Mouse (Mus musculus) forebrain, postnatal 0 days (tissue): ENCODE measurements around the gene Gp2. TPM values are rescaled to one million over a fixed set of nuclear protein-coding genes. Genes with fewer than 3 reads are reported as not detected.

ENCODE experiments used
- ATAC-seq: fragments of 200-750 bp; cut with Nextera tagmentation; 2 replicates; pipeline ENCODE4 v1.8.0; 2017; ENCODE audit warnings: mild to moderate bottlenecking, moderate library complexity
- DNase-seq: peaks from one replicate; pipeline ENCODE4 v3.0.0-alpha.2; 2015
- H3K27ac ChIP-seq: fragments of 300-500 bp; sonication (generic); 2 replicates; pipeline ENCODE4 v1.5.1; 2014; ENCODE audit warnings: low read depth, mild to moderate bottlenecking, antibody characterized with exemption, low read length, moderate library complexity, mixed read lengths
- H3K27me3 ChIP-seq: fragments of 300-500 bp; sonication (generic); 2 replicates; pipeline ENCODE4 v1.6.1; 2014; ENCODE audit warnings: mild to moderate bottlenecking, low read length, mixed read lengths; ENCODE audit not compliant: insufficient read depth
- H3K36me3 ChIP-seq: fragments of 300-500 bp; sonication (generic); 2 replicates; pipeline ENCODE4 v1.6.1; 2014; ENCODE audit warnings: mild to moderate bottlenecking, moderate library complexity; ENCODE audit not compliant: insufficient read depth
- H3K4me1 ChIP-seq: fragments of 300-500 bp; sonication (generic); 2 replicates; pipeline ENCODE4 v1.6.1; 2014; ENCODE audit warnings: antibody characterized with exemption; ENCODE audit not compliant: insufficient read depth
- H3K4me2 ChIP-seq: fragments of 300-500 bp; sonication (generic); 2 replicates; pipeline ENCODE4 v1.6.1; 2014; ENCODE audit warnings: low read depth, mild to moderate bottlenecking, moderate library complexity
- H3K4me3 ChIP-seq: fragments of 300-500 bp; sonication (generic); 2 replicates; pipeline ENCODE4 v1.5.1; 2014; ENCODE audit warnings: low read depth, low read length, mixed read lengths
- H3K9ac ChIP-seq: fragments of 300-500 bp; sonication (generic); 2 replicates; pipeline ENCODE4 v1.6.1; 2014; ENCODE audit warnings: mild to moderate bottlenecking
- H3K9me3 ChIP-seq: fragments of 300-500 bp; sonication (generic); 2 replicates; pipeline ENCODE4 v1.6.1; 2016; ENCODE audit warnings: low read length
- CTCF ChIP-seq: sonication (generic); IDR thresholded peaks from 2 replicates; pipeline ENCODE4 v1.5.1; 2016; ENCODE audit warnings: antibody characterized with exemption, control low read depth, low read depth
- WGBS: fragments of 180-500 bp; shearing (Covaris S2); extraction: QIAGEN DNeasy Blood & Tissue Kit; methylation state at CpG from one replicate; pipeline ENCODE4 v1.1.7; 2014; 5-methylcytosine and 5-hydroxymethylcytosine counted together
- polyA plus RNA-seq: library from polyadenylated mRNA; unstranded; fragments of >200 nt; fragmentation: Nextera tagmentation; extraction: Ambion mirVana; gene quantifications from 2 replicates; pipeline ENCODE4 v1.2.1, GENCODE M21; 2015
- total RNA-seq: library from RNA; depleted of rRNA; stranded (reverse); fragments of >200 nt; gene quantifications from 2 replicates; pipeline ENCODE4 v1.2.3, GENCODE M21; 2014; rRNA removed

The Gp2 gene
- total and polyA plus RNA-seq, 2 experiments from 2014 or later, result not detected

DNA sequence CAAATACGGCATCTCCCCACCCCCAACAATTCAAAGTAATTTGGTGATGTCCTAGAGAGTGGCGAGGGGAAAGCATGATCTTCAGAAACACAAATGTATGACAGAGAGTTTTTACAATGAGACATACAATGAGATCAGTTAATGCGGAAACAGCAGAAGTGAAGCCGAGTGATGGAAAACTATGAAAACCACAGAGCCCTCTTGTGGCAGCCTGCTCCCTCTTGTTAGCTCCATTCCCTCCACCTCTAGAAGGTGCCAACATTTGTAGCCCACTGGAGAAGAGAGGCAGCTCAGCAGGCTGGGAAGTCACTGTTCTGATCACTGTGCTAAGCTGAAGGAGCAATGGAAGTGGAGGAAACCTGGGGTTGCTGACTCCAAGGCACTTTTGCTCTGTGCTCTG lies 15.2 kb downstream of the Gp2 start:
- no peak overlapping the region for H3K9ac ChIP-seq
- no peaks in the 10 kb centered on the region for H3K9me3 ChIP-seq
- DNase-seq (peak; percentile 63), ATAC-seq (no peak)
- no peaks in the 10 kb centered on the region for H3K4me1 ChIP-seq
- peak; percentile 66 for TF ChIP-seq CTCF
- no peaks in the 10 kb centered on the region for H3K36me3 ChIP-seq
- H3K4me3 ChIP-seq, result no peak overlapping the region
- WGBS, result 59% methylated on average over 4 of the region's 4 CpGs
- no peak overlapping the region for H3K27ac ChIP-seq
- no peaks in the 10 kb centered on the region for H3K27me3 ChIP-seq
- H3K4me2 ChIP-seq, result no peak overlapping the region

DNA sequence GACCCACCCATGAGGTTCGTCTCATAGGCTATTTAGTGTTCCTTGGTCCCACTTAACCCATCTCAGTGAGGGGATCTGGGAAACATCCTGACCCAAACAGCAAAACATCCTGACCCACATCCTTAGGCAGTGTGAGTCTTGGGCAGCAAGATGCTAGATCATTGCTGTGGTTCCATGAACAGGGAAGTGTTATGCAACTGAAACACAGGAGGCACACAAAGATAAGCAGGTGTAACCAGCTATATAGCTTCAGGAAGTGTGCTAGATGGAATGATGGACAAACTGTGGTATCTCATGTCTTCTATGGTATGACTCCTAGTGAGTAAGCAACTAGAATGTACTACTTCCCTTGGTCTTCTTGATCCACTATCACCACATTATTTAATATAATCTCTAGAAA lies 17.1 kb downstream of the Gp2 start:
- Histone ChIP-seq H3K27me3 (no peaks in the 10 kb centered on the region), H3K4me2 (no peak overlapping the region), H3K4me3 (no peak overlapping the region), H3K9me3 (no peaks in the 10 kb centered on the region), H3K36me3 (no peaks in the 10 kb centered on the region), H3K27ac (no peak overlapping the region), H3K9ac (no peak overlapping the region), H3K4me1 (no peaks in the 10 kb centered on the region)
- 93% methylated on average over 1 of the region's 1 CpGs for WGBS
- ATAC-seq (no peak), DNase-seq (no peak)
- TF ChIP-seq CTCF, result no peak

DNA sequence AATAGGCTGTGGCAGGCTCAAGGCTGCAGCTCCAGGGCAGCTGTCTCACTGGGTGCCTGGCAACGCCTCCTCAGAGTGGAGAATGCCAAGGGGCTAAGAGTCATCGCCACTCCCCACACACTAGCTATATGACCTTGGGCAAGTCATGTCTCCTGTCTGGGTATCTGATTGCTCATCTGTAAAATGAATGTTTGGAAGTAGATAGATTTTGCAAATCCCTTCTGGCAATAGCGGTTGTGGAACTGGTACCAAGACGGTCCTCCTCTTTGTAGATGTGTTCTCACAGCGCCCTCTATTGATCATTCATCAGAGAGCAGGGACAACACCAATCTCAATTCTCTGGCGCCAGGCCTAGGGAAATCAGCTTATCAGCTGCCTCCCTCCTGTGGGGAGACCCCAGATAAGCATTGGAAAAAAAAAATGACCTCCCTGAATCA lies 31.9 kb downstream of the Gp2 start:
- H3K9me3 ChIP-seq, result no peaks in the 10 kb centered on the region
- ATAC-seq, result peak; percentile 90
- WGBS, result 11% methylated on average over 6 of the region's 6 CpGs
- no peak overlapping the region for H3K4me2 ChIP-seq
- H3K36me3 ChIP-seq, result no peaks in the 10 kb centered on the region
- no peaks in the 10 kb centered on the region for H3K4me1 ChIP-seq
- TF ChIP-seq CTCF, result peak; percentile 91
- no peak overlapping the region for H3K9ac ChIP-seq
- no peaks in the 10 kb centered on the region for H3K27me3 ChIP-seq
- H3K27ac ChIP-seq, result no peak overlapping the region
- DNase-seq, result peak; percentile 91
- no peak overlapping the region for H3K4me3 ChIP-seq

DNA sequence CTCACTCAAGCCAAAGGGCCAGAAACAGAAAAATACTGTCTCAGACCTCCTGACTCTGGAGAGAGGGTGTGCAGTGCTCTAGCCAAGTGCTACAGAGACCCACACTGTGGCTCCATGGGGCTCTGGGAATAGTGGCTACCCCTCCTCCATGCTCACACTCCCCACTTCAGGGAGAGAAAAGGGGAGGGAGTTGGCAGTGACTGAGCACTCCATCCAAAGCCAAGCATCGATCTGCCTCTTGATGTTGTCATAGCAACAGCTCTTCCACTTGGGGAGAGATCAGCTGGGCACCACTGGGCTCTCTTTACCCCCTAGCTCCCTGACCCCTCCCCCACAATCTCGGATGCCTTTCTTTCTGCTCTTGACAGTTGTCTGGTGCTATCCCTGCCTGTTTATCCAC lies 38.4 kb downstream of the Gp2 start:
- Histone ChIP-seq H3K9ac (no peak overlapping the region), H3K9me3 (no peaks in the 10 kb centered on the region), H3K4me2 (no peak overlapping the region), H3K27ac (no peak overlapping the region), H3K4me3 (no peak overlapping the region), H3K36me3 (no peaks in the 10 kb centered on the region), H3K27me3 (no peaks in the 10 kb centered on the region), H3K4me1 (no peaks in the 10 kb centered on the region)
- WGBS, result 6% methylated on average over 2 of the region's 2 CpGs
- peak; percentile 44 for DNase-seq
- peak; percentile 67 for ATAC-seq
- no peak for TF ChIP-seq CTCF

DNA sequence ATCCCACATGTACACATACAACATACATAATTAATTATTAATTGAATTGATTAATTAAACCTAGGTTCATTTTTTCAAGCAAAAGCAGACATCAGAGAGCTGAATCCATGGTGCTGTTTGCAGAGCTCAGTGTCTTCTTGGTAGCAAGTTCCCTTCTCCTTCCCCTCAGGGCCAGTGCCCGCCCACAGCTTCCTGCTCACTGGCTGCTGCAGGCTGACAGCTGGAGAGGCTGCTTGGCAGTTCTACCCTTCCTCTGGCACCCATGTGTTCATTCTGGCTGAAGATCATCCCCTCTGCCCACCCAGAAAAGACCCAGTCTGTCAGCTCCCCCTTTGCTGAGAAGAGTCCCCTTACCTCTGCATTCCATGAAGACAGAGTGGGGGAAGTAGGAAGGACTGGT lies 40.6 kb downstream of the Gp2 start:
- no peak overlapping the region for H3K4me2 ChIP-seq
- H3K4me3 ChIP-seq, result no peak overlapping the region
- DNase-seq (no peak), ATAC-seq (no peak)
- TF ChIP-seq CTCF, result no peak
- 82% methylated on average over 1 of the region's 1 CpGs for WGBS
- H3K9me3 ChIP-seq, result no peaks in the 10 kb centered on the region
- no peaks in the 10 kb centered on the region for H3K27me3 ChIP-seq
- H3K36me3 ChIP-seq, result no peaks in the 10 kb centered on the region
- no peak overlapping the region for H3K9ac ChIP-seq
- no peaks in the 10 kb centered on the region for H3K4me1 ChIP-seq
- no peak overlapping the region for H3K27ac ChIP-seq

DNA sequence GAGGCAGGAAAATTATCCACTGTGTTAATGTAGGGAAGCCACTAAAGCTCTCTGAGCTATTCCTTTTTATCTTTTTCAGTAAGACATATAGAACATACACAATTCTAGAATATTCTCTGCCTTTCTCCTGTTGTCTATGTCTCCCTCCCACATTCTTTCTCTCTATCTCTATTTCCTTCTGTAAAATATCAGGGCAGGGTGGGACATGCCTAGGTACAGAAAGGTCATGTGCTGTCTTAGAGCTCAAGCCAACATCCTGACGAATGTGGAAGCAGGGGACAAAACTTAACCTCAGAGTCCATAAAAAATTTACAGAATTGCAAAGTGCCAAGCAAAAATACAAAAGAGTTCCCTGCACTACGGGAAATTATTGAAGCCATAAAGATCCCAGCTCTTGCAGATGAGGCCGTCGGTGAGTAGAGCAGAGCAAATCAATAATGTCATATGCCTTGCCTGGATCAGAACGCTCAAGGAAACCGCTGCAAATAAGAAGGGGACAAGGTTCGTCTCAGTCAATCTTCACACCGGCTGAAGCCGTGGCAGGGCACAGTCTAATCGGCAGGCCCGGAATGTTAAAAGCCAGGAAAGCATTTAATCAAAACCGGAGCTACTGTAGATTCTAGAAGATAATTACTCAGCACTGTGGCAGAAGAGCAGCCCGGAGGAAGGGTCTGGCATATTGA lies 64.9 kb downstream of the Gp2 start:
- TF ChIP-seq CTCF, result no peak
- DNase-seq, result no peak
- Histone ChIP-seq H3K9me3 (no peaks in the 10 kb centered on the region), H3K27me3 (no peaks in the 10 kb centered on the region), H3K36me3 (no peaks in the 10 kb centered on the region), H3K4me1 (no peaks in the 10 kb centered on the region), H3K27ac (no peak overlapping the region), H3K4me3 (no peak overlapping the region), H3K4me2 (no peak overlapping the region), H3K9ac (no peak overlapping the region)
- no peak for ATAC-seq
- WGBS, result 81% methylated on average over 13 of the region's 13 CpGs

Other genes with a start within 250 kb of the Gp2 start
- gene Umod, start 20.0 kb upstream of the Gp2 start, total RNA-seq, result not detected in 2 replicates
- not detected in 2 replicates for gene Umod, start 20.0 kb upstream of the Gp2 start, polyA plus RNA-seq
- 0.15 TPM in 1 of 2 replicates, not detected in the other for gene Acsm5, start 60.2 kb upstream of the Gp2 start, total RNA-seq
- not detected in 2 replicates for gene Acsm5, start 60.2 kb upstream of the Gp2 start, polyA plus RNA-seq
- gene Pdilt, start 64.2 kb upstream of the Gp2 start, total RNA-seq, result not detected in 2 replicates
- gene Pdilt, start 64.2 kb upstream of the Gp2 start, polyA plus RNA-seq, result 0.07 TPM in 1 of 2 replicates, not detected in the other
- gene Acsm2, start 95.1 kb upstream of the Gp2 start, total RNA-seq, result 0.05 TPM in 1 of 2 replicates, not detected in the other
- gene Acsm2, start 95.1 kb upstream of the Gp2 start, polyA plus RNA-seq, result not detected in 2 replicates
- not detected in 2 replicates for gene Acsm1, start 147.7 kb upstream of the Gp2 start, total RNA-seq
- gene Acsm1, start 147.7 kb upstream of the Gp2 start, polyA plus RNA-seq, result not detected in 2 replicates
- not detected in 2 replicates for gene Acsm4, start 230.7 kb upstream of the Gp2 start, total RNA-seq
- 0.09 TPM in 1 of 2 replicates, not detected in the other for gene Acsm4, start 230.7 kb upstream of the Gp2 start, polyA plus RNA-seq